ENCODE assay signal across 8 mouse cellular contexts in genomic region chr19:6364842-6365241, GRCm38 (mm10). TPM values are rescaled to one million over a fixed set of nuclear protein-coding genes. Genes with fewer than 3 reads are reported as not detected.
DNase-seq lines count a peak whose midpoint lies in the region; ATAC-seq and TF ChIP-seq lines count a peak whose summit lies in the region.

No protein-coding gene starts in this region.

- no peaks in the 10 kb centered on the region for H3K9me3 ChIP-seq in heart, embryonic 14.5 days (ENCODE audit: control insufficient read depth, low read length)
- H3K9me3 ChIP-seq in ES-Bruce4 (replicated peaks; ENCODE audit: control insufficient read depth, insufficient read depth, low read length, poor library complexity, severe bottlenecking) = no peaks in the 10 kb centered on the region
- no peaks in the 10 kb centered on the region for H3K9me3 ChIP-seq in forebrain, embryonic 15.5 days
- H3K9me3 ChIP-seq in liver, postnatal 0 days (ENCODE audit: low read length) = no peaks in the 10 kb centered on the region

- peak overlapping the region; percentile 82 to 92 for H3K4me3 ChIP-seq in heart, embryonic 14.5 days (ENCODE audit: control insufficient read depth in 1 of 2, insufficient read depth in 1 of 2, low read depth in 1 of 2, low read length in 2 of 2)
- H3K4me3 ChIP-seq in ES-Bruce4 (ENCODE audit: low read depth, low read length) = peak overlapping the region; percentile 82
- H3K4me3 ChIP-seq in forebrain, embryonic 15.5 days = peak overlapping the region; percentile 90
- H3K4me3 ChIP-seq in liver, postnatal 0 days (ENCODE audit: low read depth, low read length) = peak overlapping the region; percentile 85

- ATAC-seq in heart, embryonic 14.5 days (ENCODE audit: insufficient number of reproducible peaks, insufficient read depth, low FRiP score, low read depth) = no peak
- no peak for ATAC-seq in forebrain, embryonic 15.5 days (replicated peaks)
- no peak for ATAC-seq in liver, postnatal 0 days

- H3K27ac ChIP-seq in heart, embryonic 14.5 days (replicated peaks in 1 of 2; ENCODE audit: control insufficient read depth in 1 of 2, insufficient read depth in 1 of 2, low read depth in 2 of 2, low read length in 2 of 2) = peak overlapping the region in 1 of 2 experiments; percentile 98; a peak in 1 of 4 replicates
- H3K27ac ChIP-seq in ES-Bruce4 (ENCODE audit: insufficient read depth, low read length) = no peak overlapping the region
- no peak overlapping the region for H3K27ac ChIP-seq in forebrain, embryonic 15.5 days (replicated peaks)
- peak overlapping the region; percentile 99 for H3K27ac ChIP-seq in liver, postnatal 0 days (ENCODE audit: low read depth)

- H3K4me1 ChIP-seq in heart, embryonic 14.5 days (ENCODE audit: control insufficient read depth in 2 of 2, insufficient read depth in 2 of 2, low read length in 2 of 2) = peaks cover 0 to 15% of the 10 kb centered on the region in 2 experiments; a peak in 2 of 4 replicates
- no peaks in the 10 kb centered on the region for H3K4me1 ChIP-seq in ES-Bruce4 (ENCODE audit: control insufficient read depth, insufficient read depth, low read length)
- H3K4me1 ChIP-seq in forebrain, embryonic 15.5 days = peaks cover 44% of the 10 kb centered on the region
- peaks cover 27% of the 10 kb centered on the region for H3K4me1 ChIP-seq in liver, postnatal 0 days (ENCODE audit: insufficient read depth)

- TF ChIP-seq EP300 in ES-Bruce4 (IDR thresholded peaks at IDR 0.05; ENCODE audit: insufficient read depth, low read depth, low read length) = no peak
- no peak for TF ChIP-seq EP300 in liver, postnatal 0 days (IDR thresholded peaks at IDR 0.05; ENCODE audit: low read depth)

- 3% methylated on average over 2 of the region's 2 CpGs for WGBS in heart, embryonic 14.5 days
- 5% methylated on average over 2 of the region's 2 CpGs for WGBS in forebrain, embryonic 15.5 days
- 0% methylated on average over 2 of the region's 2 CpGs for WGBS in liver, postnatal 0 days (ENCODE audit: insufficient replicate concordance)

- peak overlapping the region; percentile 98 for H3K9ac ChIP-seq in heart, embryonic 14.5 days (ENCODE audit: low read length)
- H3K9ac ChIP-seq in ES-Bruce4 (ENCODE audit: low read depth, poor library complexity, severe bottlenecking) = peak overlapping the region; percentile 95
- H3K9ac ChIP-seq in forebrain, embryonic 15.5 days (replicated peaks) = peak overlapping the region; percentile 96
- H3K9ac ChIP-seq in liver, postnatal 0 days (replicated peaks) = peak overlapping the region; percentile 93

- peak overlapping the region; percentile 87 for H3K4me2 ChIP-seq in heart, embryonic 14.5 days (ENCODE audit: low read length)
- H3K4me2 ChIP-seq in forebrain, embryonic 15.5 days (replicated peaks) = peak overlapping the region; percentile 76
- peak overlapping the region; percentile 88 for H3K4me2 ChIP-seq in liver, postnatal 0 days (ENCODE audit: low read depth, low read length)

- TF ChIP-seq POLR2A in ES-Bruce4 (IDR thresholded peaks at IDR 0.05; ENCODE audit: insufficient read depth, low read length) = no peak

- no peak for DNase-seq in heart, postnatal 4 days
- no peak for DNase-seq in liver, postnatal 0 days
- no peak for DNase-seq in right cerebral cortex, postnatal 14 days
- DNase-seq in layer of hippocampus, adult 8-10 months (ENCODE audit: low spot score in 2 of 2) = no peak
- no peak for DNase-seq in thymus, postnatal 0 days (ENCODE audit: low spot score)

- peaks cover 66% of the 10 kb centered on the region for H3K36me3 ChIP-seq in heart, embryonic 14.5 days (ENCODE audit: control insufficient read depth, insufficient read depth, low read length)
- peaks cover 51% of the 10 kb centered on the region for H3K36me3 ChIP-seq in ES-Bruce4 (ENCODE audit: control insufficient read depth, insufficient read depth, low read length, poor library complexity, severe bottlenecking)
- H3K36me3 ChIP-seq in forebrain, embryonic 15.5 days = peaks cover 44% of the 10 kb centered on the region
- peaks cover 54% of the 10 kb centered on the region for H3K36me3 ChIP-seq in liver, postnatal 0 days (replicated peaks; ENCODE audit: insufficient read depth, low read length)

- no peaks in the 10 kb centered on the region for H3K27me3 ChIP-seq in heart, embryonic 14.5 days (ENCODE audit: control insufficient read depth, insufficient read depth, low read length)
- H3K27me3 ChIP-seq in ES-Bruce4 (ENCODE audit: control insufficient read depth, insufficient read depth, low read length, poor library complexity, severe bottlenecking) = no peaks in the 10 kb centered on the region
- no peaks in the 10 kb centered on the region for H3K27me3 ChIP-seq in forebrain, embryonic 15.5 days
- H3K27me3 ChIP-seq in liver, postnatal 0 days (ENCODE audit: insufficient read depth, low read length) = no peaks in the 10 kb centered on the region

- no peak for TF ChIP-seq CTCF in ES-Bruce4 (IDR thresholded peaks at IDR 0.05; ENCODE audit: low read depth, low read length)
- no peak for TF ChIP-seq CTCF in liver, postnatal 0 days (IDR thresholded peaks at IDR 0.05; ENCODE audit: low read depth)

RNA-seq across cellular contexts. Expression of gene Sf1, which starts 1.4 kb away (rescaled TPM):
- polyA plus RNA-seq in heart, embryonic 14.5 days (2014; fragmentation: Nextera tagmentation; extraction: Ambion mirVana) = 86.9 and 93.1 TPM in 2 replicates
- 100 to 1,000 TPM; 181 to 188 TPM for total RNA-seq in heart, postnatal 4 days (2021)
- 333 and 355 TPM in 2 replicates for polyA plus RNA-seq in ES-Bruce4 (2011; ENCODE audit: insufficient read depth, insufficient read length, low read depth, missing spikeins)
- 119 and 134 TPM in 2 replicates for polyA plus RNA-seq in forebrain, embryonic 15.5 days (2015; fragmentation: Nextera tagmentation; extraction: Ambion mirVana)
- 34.6 and 35.7 TPM in 2 replicates for polyA plus RNA-seq in liver, postnatal 0 days (2015; fragmentation: Nextera tagmentation; extraction: Ambion mirVana)
- 100 to 1,000 TPM; 209 to 234 (median 222) TPM for total RNA-seq in layer of hippocampus, adult 8-10 months (2022)
- 104 and 126 TPM in 2 replicates for polyA plus RNA-seq in thymus, postnatal 0 days (2015; fragmentation: Nextera tagmentation; extraction: Ambion mirVana)

RNA-seq across cellular contexts. Expression of gene Pygm, which starts 19.4 kb away (rescaled TPM):
- polyA plus RNA-seq in heart, embryonic 14.5 days (2014; fragmentation: Nextera tagmentation; extraction: Ambion mirVana) = 225 and 226 TPM in 2 replicates
- total RNA-seq in heart, postnatal 4 days (2021) = 100 to 1,000 TPM; 455 to 466 TPM
- polyA plus RNA-seq in ES-Bruce4 (2011; ENCODE audit: insufficient read depth, insufficient read length, low read depth, missing spikeins) = 4.1 and 4.6 TPM in 2 replicates
- 3.4 and 3.5 TPM in 2 replicates for polyA plus RNA-seq in forebrain, embryonic 15.5 days (2015; fragmentation: Nextera tagmentation; extraction: Ambion mirVana)
- polyA plus RNA-seq in liver, postnatal 0 days (2015; fragmentation: Nextera tagmentation; extraction: Ambion mirVana) = 2.5 and 8.9 TPM in 2 replicates
- 10 to 100 TPM; 14.2 to 19.7 (median 19.0) TPM for total RNA-seq in layer of hippocampus, adult 8-10 months (2022)
- 4.2 and 6.3 TPM in 2 replicates for polyA plus RNA-seq in thymus, postnatal 0 days (2015; fragmentation: Nextera tagmentation; extraction: Ambion mirVana)

RNA-seq across cellular contexts. Expression of gene Map4k2, which starts 23.9 kb away (rescaled TPM):
- 9.0 and 13.0 TPM in 2 replicates for polyA plus RNA-seq in heart, embryonic 14.5 days (2014; fragmentation: Nextera tagmentation; extraction: Ambion mirVana)
- 10 to 100 TPM; 37.5 to 42.8 TPM for total RNA-seq in heart, postnatal 4 days (2021)
- polyA plus RNA-seq in ES-Bruce4 (2011; ENCODE audit: insufficient read depth, insufficient read length, low read depth, missing spikeins) = 10.7 and 16.9 TPM in 2 replicates
- polyA plus RNA-seq in forebrain, embryonic 15.5 days (2015; fragmentation: Nextera tagmentation; extraction: Ambion mirVana) = 12.7 and 14.1 TPM in 2 replicates
- polyA plus RNA-seq in liver, postnatal 0 days (2015; fragmentation: Nextera tagmentation; extraction: Ambion mirVana) = 5.6 and 5.7 TPM in 2 replicates
- total RNA-seq in layer of hippocampus, adult 8-10 months (2022) = 100 to 1,000 TPM in 2 of 4 experiments, 10 to 100 TPM in 2; 85.0 to 114 (median 103) TPM
- polyA plus RNA-seq in thymus, postnatal 0 days (2015; fragmentation: Nextera tagmentation; extraction: Ambion mirVana) = 49.6 and 57.3 TPM in 2 replicates

RNA-seq across cellular contexts. Expression of gene Men1, which starts 30.1 kb away (rescaled TPM):
- 23.3 and 24.1 TPM in 2 replicates for polyA plus RNA-seq in heart, embryonic 14.5 days (2014; fragmentation: Nextera tagmentation; extraction: Ambion mirVana)
- total RNA-seq in heart, postnatal 4 days (2021) = 10 to 100 TPM; 16.6 to 18.5 TPM
- polyA plus RNA-seq in ES-Bruce4 (2011; ENCODE audit: insufficient read depth, insufficient read length, low read depth, missing spikeins) = 34.8 and 40.5 TPM in 2 replicates
- 94.6 and 97.7 TPM in 2 replicates for polyA plus RNA-seq in forebrain, embryonic 15.5 days (2015; fragmentation: Nextera tagmentation; extraction: Ambion mirVana)
- 10.0 and 11.1 TPM in 2 replicates for polyA plus RNA-seq in liver, postnatal 0 days (2015; fragmentation: Nextera tagmentation; extraction: Ambion mirVana)
- total RNA-seq in layer of hippocampus, adult 8-10 months (2022) = 10 to 100 TPM; 60.0 to 74.4 (median 63.5) TPM
- 54.0 and 54.2 TPM in 2 replicates for polyA plus RNA-seq in thymus, postnatal 0 days (2015; fragmentation: Nextera tagmentation; extraction: Ambion mirVana)

RNA-seq across cellular contexts. Expression of gene Rasgrp2, which starts 34.3 kb away (rescaled TPM):
- polyA plus RNA-seq in heart, embryonic 14.5 days (2014; fragmentation: Nextera tagmentation; extraction: Ambion mirVana) = 44.8 and 48.9 TPM in 2 replicates
- total RNA-seq in heart, postnatal 4 days (2021) = 10 to 100 TPM; 42.6 to 45.1 TPM
- 37.9 and 48.6 TPM in 2 replicates for polyA plus RNA-seq in ES-Bruce4 (2011; ENCODE audit: insufficient read depth, insufficient read length, low read depth, missing spikeins)
- polyA plus RNA-seq in forebrain, embryonic 15.5 days (2015; fragmentation: Nextera tagmentation; extraction: Ambion mirVana) = 34.6 and 41.3 TPM in 2 replicates
- 90.7 and 93.5 TPM in 2 replicates for polyA plus RNA-seq in liver, postnatal 0 days (2015; fragmentation: Nextera tagmentation; extraction: Ambion mirVana)
- total RNA-seq in layer of hippocampus, adult 8-10 months (2022) = 10 to 100 TPM; 35.0 to 44.1 (median 40.9) TPM
- 195 and 206 TPM in 2 replicates for polyA plus RNA-seq in thymus, postnatal 0 days (2015; fragmentation: Nextera tagmentation; extraction: Ambion mirVana)

Comparison
In these comparisons a context has a peak if more than half of its experiments do, and no peak if none do; other contexts are left out.
1. RNA of gene Pygm, which starts 19.4 kb away (polyA plus RNA-seq): 225 to 226 TPM in heart, embryonic 14.5 days; 4.2 to 6.3 TPM in thymus, postnatal 0 days, 4.1 to 4.6 TPM in ES-Bruce4, 3.4 to 3.5 TPM in forebrain, embryonic 15.5 days and 2.5 to 8.9 TPM in liver, postnatal 0 days; every median in the first group is over 10 times any median in the second.
2. Peak in every context shown above with its lines, with median percentiles within 50 percentile points of each other: H3K4me2 ChIP-seq, H3K4me3 ChIP-seq and H3K9ac ChIP-seq.